ENCODE assay signal across 10 mouse cellular contexts in the genomic region with DNA sequence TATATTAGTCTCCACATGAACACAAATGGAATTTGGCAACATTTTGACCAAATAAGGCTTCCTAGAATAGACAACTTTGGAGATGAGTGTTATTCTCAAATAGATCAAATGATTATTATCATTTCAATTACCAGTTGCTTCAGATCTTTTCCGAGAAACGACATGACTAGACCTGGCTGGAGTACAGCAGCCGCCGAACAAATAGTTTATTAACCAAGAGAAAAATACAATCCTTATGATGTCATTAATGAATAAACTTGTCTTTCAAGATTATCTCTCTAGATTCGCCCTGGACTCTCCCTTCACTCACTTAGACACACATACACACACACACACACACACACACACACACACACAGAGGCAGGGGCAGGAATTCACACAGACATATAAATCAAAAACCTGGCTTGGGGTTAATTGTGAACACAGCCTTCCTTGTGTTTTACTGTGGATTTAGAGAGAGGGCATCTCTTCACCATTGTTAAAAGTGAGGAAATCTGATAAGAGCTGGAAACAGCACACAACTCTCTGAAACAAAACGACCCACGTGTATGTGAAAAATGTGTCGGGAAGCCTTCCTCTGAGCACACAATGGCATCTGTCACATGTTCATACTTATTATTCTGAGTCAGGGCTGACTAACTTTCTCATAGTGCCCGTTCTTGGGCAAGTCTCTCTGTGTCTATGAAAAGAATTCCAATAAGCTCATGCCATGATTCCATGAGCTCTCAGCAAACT. TPM values are rescaled to one million over a fixed set of nuclear protein-coding genes. Genes with fewer than 3 reads are reported as not detected.
DNase-seq lines count a peak whose midpoint lies in the region; ATAC-seq and TF ChIP-seq lines count a peak whose summit lies in the region.
"Had no signal": no experiment of that assay in that cellular context is flagged by ENCODE, and none has a peak within 500 bp of the region (broad histone marks: within the 10 kb centered on the region; RNA-seq: fewer than 3 reads in every experiment).

No protein-coding gene starts in this region.

- no peak overlapping the region for H3K9ac ChIP-seq in limb, embryonic 15.5 days
- H3K9ac ChIP-seq in neural tube, embryonic 15.5 days (replicated peaks): no peak overlapping the region
- no peak overlapping the region for H3K9ac ChIP-seq in hindbrain, embryonic 11.5 days (ENCODE audit: low read depth, low read length)
- H3K9ac ChIP-seq: embryonic facial prominence, embryonic 12.5 days; liver, embryonic 12.5 days had no signal

- no peaks in the 10 kb centered on the region for H3K27me3 ChIP-seq in limb, embryonic 15.5 days
- no peaks in the 10 kb centered on the region for H3K27me3 ChIP-seq in limb, embryonic 10.5 days (ENCODE audit: low read depth, poor library complexity, severe bottlenecking)
- H3K27me3 ChIP-seq in myocyte (ENCODE audit: control insufficient read depth, insufficient read depth, insufficient read length): no peaks in the 10 kb centered on the region
- no peaks in the 10 kb centered on the region for H3K27me3 ChIP-seq in neural tube, embryonic 15.5 days (replicated peaks)
- H3K27me3 ChIP-seq in hindbrain, embryonic 11.5 days (ENCODE audit: control insufficient read depth, insufficient read depth, low read length): no peaks in the 10 kb centered on the region
- H3K27me3 ChIP-seq: embryonic facial prominence, embryonic 12.5 days; liver, embryonic 12.5 days had no signal

- peaks cover 36% of the 10 kb centered on the region for H3K79me2 ChIP-seq in myocyte (ENCODE audit: control insufficient read depth, insufficient read depth)

- TF ChIP-seq POLR2A in myocyte (IDR thresholded peaks at IDR 0.05; ENCODE audit: insufficient read length, low read depth): no peak

- peaks cover 16% of the 10 kb centered on the region for H3K4me1 ChIP-seq in limb, embryonic 15.5 days
- peaks cover 9% of the 10 kb centered on the region for H3K4me1 ChIP-seq in limb, embryonic 10.5 days
- peaks cover 10% of the 10 kb centered on the region; the same call in 1 of the 2 replicates for H3K4me1 ChIP-seq in neural tube, embryonic 15.5 days
- H3K4me1 ChIP-seq in hindbrain, embryonic 11.5 days (replicated peaks; ENCODE audit: control insufficient read depth, insufficient read depth, low read length): no peaks in the 10 kb centered on the region

- H3K9me3 ChIP-seq in limb, embryonic 15.5 days: no peaks in the 10 kb centered on the region
- H3K9me3 ChIP-seq in limb, embryonic 10.5 days (replicated peaks): no peaks in the 10 kb centered on the region
- no peaks in the 10 kb centered on the region for H3K9me3 ChIP-seq in neural tube, embryonic 15.5 days (replicated peaks)
- H3K9me3 ChIP-seq in hindbrain, embryonic 11.5 days (ENCODE audit: control insufficient read depth, low read length): no peaks in the 10 kb centered on the region
- H3K9me3 ChIP-seq: embryonic facial prominence, embryonic 12.5 days; liver, embryonic 12.5 days had no signal

- peak; percentile 16 for DNase-seq in embryo, embryonic 11 days
- DNase-seq in embryo, embryonic 10.5 days (ENCODE audit: low spot score): no peak
- no peak for DNase-seq in limb, embryonic 10.5 days (ENCODE audit: low spot score)
- no peak for DNase-seq in hindbrain, embryonic 11.5 days (ENCODE audit: low spot score)

- H3K4me3 ChIP-seq in limb, embryonic 15.5 days: no peak overlapping the region
- H3K4me3 ChIP-seq in limb, embryonic 10.5 days: no peak overlapping the region
- no peak overlapping the region for H3K4me3 ChIP-seq in myocyte
- H3K4me3 ChIP-seq in neural tube, embryonic 15.5 days (replicated peaks): no peak overlapping the region
- no peak overlapping the region for H3K4me3 ChIP-seq in hindbrain, embryonic 11.5 days (ENCODE audit: low read depth, low read length)
- H3K4me3 ChIP-seq: embryonic facial prominence, embryonic 12.5 days; liver, embryonic 12.5 days had no signal

- H3ac ChIP-seq in myocyte (ENCODE audit: control insufficient read depth, insufficient read length): no peak overlapping the region

- 46% methylated on average over 9 of the region's 9 CpGs for WGBS in limb, embryonic 15.5 days
- WGBS in limb, embryonic 10.5 days: 80% methylated on average over 9 of the region's 9 CpGs
- 57% methylated on average over 9 of the region's 9 CpGs for WGBS in neural tube, embryonic 15.5 days
- WGBS in hindbrain, embryonic 11.5 days: 67% methylated on average over 9 of the region's 9 CpGs

- 0 out of 2 replicates have a peak overlapping the region, but pooled peaks have one; percentile 47 for H3K27ac ChIP-seq in limb, embryonic 15.5 days
- H3K27ac ChIP-seq in limb, embryonic 10.5 days: no peak overlapping the region
- no peak overlapping the region for H3K27ac ChIP-seq in neural tube, embryonic 15.5 days (replicated peaks)
- no peak overlapping the region for H3K27ac ChIP-seq in hindbrain, embryonic 11.5 days (ENCODE audit: low read depth, low read length)
- H3K27ac ChIP-seq: embryonic facial prominence, embryonic 12.5 days; liver, embryonic 12.5 days had no signal

- H3K4me2 ChIP-seq in limb, embryonic 15.5 days: no peak overlapping the region
- H3K4me2 ChIP-seq in myocyte (ENCODE audit: low read depth): peak overlapping the region; percentile 72
- H3K4me2 ChIP-seq in neural tube, embryonic 15.5 days: no peak overlapping the region
- H3K4me2 ChIP-seq in hindbrain, embryonic 11.5 days (replicated peaks; ENCODE audit: low read depth, low read length): no peak overlapping the region
- H3K4me2 ChIP-seq: embryonic facial prominence, embryonic 12.5 days; liver, embryonic 12.5 days had no signal

- ATAC-seq in limb, embryonic 15.5 days (ENCODE audit: insufficient number of reproducible peaks, low FRiP score, low TSS enrichment, low read depth): no peak
- ATAC-seq in activated CD4-positive, CD25-positive, alpha-beta regulatory T cell, adult 4 months: peak; percentile 10
- no peak for ATAC-seq in neural tube, embryonic 15.5 days (ENCODE audit: low FRiP score)
- no peak for ATAC-seq in hindbrain, embryonic 11.5 days (ENCODE audit: low FRiP score)
- ATAC-seq: liver, embryonic 12.5 days had no signal

- H3K36me3 ChIP-seq in limb, embryonic 15.5 days: peaks cover 6% of the 10 kb centered on the region
- peaks cover 12% of the 10 kb centered on the region for H3K36me3 ChIP-seq in limb, embryonic 10.5 days
- H3K36me3 ChIP-seq in myocyte (ENCODE audit: control insufficient read depth, insufficient read depth): no peaks in the 10 kb centered on the region
- H3K36me3 ChIP-seq in neural tube, embryonic 15.5 days: no peaks in the 10 kb centered on the region
- H3K36me3 ChIP-seq in hindbrain, embryonic 11.5 days (ENCODE audit: control insufficient read depth, insufficient read depth, low read length): no peaks in the 10 kb centered on the region
- H3K36me3 ChIP-seq: embryonic facial prominence, embryonic 12.5 days; liver, embryonic 12.5 days had no signal

TF ChIP-seq in myocyte, 11 proteins besides CTCF, POLR2A, EP300 and RAD21:
- TF ChIP-seq MAX (IDR thresholded peaks at IDR 0.05; ENCODE audit: low read depth) (peak; percentile 67), TCF3 (IDR thresholded peaks at IDR 0.05; ENCODE audit: insufficient read length, low read depth) (no peak), E2F4 (IDR thresholded peaks at IDR 0.05; ENCODE audit: insufficient read depth) (no peak), USF1 (IDR thresholded peaks at IDR 0.05; ENCODE audit: low read depth) (peak; percentile 85), MYOG (IDR thresholded peaks at IDR 0.05; ENCODE audit: control insufficient read depth in 1 of 3, insufficient read depth in 1 of 3, insufficient read length in 2 of 3, low read depth in 2 of 3) (no peak), CEBPB (IDR thresholded peaks at IDR 0.05; ENCODE audit: insufficient read depth, poor library complexity, severe bottlenecking) (0 out of 2 replicates have a peak, but pooled peaks have one; percentile 13)
TF ChIP-seq in myocyte: peak in this region for 3.

RNA-seq across cellular contexts. Expression of gene Arid5b, which starts 30.1 kb away (rescaled TPM):
- polyA plus RNA-seq in limb, embryonic 15.5 days (2015; fragmentation: Nextera tagmentation; extraction: Ambion mirVana): 40.1 and 41.2 TPM in 2 replicates
- polyA plus RNA-seq in limb, embryonic 10.5 days (2016; fragmentation: Nextera tagmentation; extraction: Ambion mirVana): 21.7 and 32.9 TPM in 2 replicates
- polyA plus RNA-seq in activated CD4-positive, CD25-positive, alpha-beta regulatory T cell, adult 4 months (2017; shearing (Covaris generic)): 10 to 100 TPM; 42.4 to 46.4 TPM
- polyA plus RNA-seq in myocyte (2012; fragmentation: generic; extraction: Trizol): 7.7 TPM
- 18.4 and 19.0 TPM in 2 replicates for polyA plus RNA-seq in neural tube, embryonic 15.5 days (2015; fragmentation: Nextera tagmentation; extraction: Ambion mirVana)
- 17.5 and 23.3 TPM in 2 replicates for polyA plus RNA-seq in hindbrain, embryonic 11.5 days (2014; fragmentation: Nextera tagmentation; extraction: Ambion mirVana)
